Mouse (Mus musculus) 3T3-L1 (cell line): ENCODE data around the gene Cmtm5.
"Not testable (repeated sequence)": the region's sequence is repeated elsewhere in the genome, so short reads cannot be mapped to it uniquely, and the experiment has no call there.

Source experiments
- DNase-seq: peaks from one replicate; pipeline ENCODE4 v3.0.0-alpha.2; 2015; ENCODE audit warnings: low read depth, low spot score

The Cmtm5 gene

DNA sequence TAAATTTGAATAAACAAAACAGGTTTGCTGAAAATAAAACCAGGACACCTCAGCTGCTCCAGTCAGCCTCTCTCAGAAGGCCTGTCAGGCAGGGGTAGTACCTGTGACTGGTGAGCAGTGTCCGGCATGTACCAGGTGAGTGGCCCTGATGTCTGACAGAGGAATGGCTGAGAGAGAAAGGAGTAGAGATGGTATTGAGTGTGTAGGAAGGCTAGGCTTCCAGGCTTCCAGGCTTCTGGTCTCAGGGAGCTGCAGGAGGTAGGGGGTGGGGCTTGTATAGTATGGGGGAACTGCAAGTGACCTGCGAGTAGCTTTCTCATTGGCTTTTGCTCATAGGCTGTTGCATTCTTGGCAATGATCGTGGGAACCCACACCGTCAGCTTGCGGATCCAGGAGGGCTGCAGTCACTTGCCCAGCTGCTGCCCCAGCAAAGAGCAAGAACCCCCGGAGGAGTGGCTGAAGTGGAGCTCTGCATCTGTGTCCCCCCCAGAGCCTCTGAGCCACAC, 3.4 kb upstream of the Cmtm5 start, which contains the start of gene Il25:
Il25 (plus strand) TSS at position 51 of the 506 bp plus-strand sequence.
- no peak for DNase-seq

- DNase-seq, result peak; percentile 5
Observed at GRCm38 (mm10) chr14:54936831-54937160, 735 bp downstream of the Cmtm5 start.

- DNase-seq, result peak; percentile 4
Observed at GRCm38 (mm10) chr14:54937361-54938182, 1.5 kb downstream of the Cmtm5 start.

- peak; percentile 1 for DNase-seq
Observed at GRCm38 (mm10) chr14:54938431-54939219, 2.6 kb downstream of the Cmtm5 start.

DNA sequence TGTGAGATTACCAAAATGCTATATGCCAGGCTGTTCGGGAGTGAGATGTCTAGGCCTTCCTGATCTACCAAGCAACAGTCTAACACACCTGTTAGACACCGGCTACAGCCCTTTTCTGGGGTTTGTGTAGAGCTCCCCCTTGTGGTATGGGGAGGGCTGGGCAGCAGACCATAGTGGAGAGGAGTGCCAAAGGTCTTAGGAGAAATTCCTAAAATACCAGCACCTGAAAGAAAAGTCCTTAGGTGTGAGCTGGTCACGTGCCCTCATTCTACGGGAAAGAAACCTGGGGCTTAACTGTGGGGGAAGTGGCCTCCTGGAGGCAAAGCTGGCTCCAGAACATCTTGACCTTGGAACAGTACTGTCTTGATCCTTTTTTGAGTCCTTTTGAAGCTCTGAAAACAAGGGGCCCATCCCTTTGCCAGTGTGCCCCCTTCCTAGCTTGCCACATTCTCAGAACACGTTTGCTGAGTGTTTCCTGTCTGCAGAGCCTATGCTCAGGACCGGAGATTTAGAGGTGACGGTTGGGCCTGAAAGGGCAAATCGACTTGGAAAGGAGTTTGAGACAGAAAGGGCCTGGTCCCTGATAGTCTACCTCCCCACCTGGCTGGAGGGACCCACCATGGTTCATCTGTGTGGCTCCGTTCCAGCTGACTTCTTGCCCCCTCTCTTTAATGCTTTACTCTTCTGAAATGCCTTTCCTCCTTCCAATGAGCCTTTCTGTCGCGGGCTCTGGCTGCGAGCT, 3.5 kb downstream of the Cmtm5 start:
- peak; percentile 67 for DNase-seq

- no peak for DNase-seq
Observed at GRCm38 (mm10) chr14:54940176-54940530, 4.1 kb downstream of the Cmtm5 start.

DNA sequence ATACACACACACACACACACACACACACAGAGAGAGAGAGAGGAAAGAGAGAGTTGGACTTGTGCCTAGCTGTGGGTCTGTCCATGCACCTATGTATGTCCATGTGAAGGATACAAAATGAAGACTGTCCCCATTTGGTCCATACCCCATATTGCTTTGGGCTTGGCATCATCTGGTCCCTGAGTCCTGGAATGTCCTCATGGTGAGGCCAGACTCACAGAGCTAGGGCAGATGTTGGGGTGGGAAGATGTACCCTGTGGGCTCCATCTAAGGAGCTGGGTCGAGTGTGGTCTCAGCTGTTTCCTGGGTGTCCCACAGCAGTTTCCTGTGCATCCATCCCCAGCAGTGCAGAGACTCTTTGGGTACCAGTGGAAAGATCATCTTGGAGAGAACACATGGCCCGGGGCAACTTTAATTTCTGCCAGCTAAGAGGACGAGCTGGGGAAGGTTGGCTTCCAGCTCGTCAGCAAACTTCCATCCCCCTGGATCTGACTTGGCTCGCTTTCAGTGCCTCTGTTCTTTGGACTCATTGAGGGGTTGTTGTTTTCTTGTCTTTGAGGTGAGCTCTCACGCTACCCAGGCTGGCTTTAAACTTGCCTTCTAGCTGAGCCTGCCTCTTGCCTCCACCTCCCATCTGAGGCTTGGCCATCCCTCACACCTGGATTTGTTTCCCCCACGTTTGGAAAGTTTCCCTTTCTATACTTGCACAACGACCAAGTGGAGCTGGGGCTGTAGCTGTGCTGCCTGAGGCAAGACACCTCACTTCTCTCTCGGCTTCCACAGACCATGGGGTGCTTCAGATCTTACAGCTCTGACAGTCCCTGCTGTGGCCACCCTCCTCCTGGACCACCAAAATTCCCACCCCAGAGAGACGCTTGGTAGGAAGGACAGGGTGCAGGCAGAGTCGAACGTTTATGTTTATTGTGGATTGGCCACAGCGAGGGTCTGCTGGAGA, 5.2 kb downstream of the Cmtm5 start:
- DNase-seq, result no peak

DNA sequence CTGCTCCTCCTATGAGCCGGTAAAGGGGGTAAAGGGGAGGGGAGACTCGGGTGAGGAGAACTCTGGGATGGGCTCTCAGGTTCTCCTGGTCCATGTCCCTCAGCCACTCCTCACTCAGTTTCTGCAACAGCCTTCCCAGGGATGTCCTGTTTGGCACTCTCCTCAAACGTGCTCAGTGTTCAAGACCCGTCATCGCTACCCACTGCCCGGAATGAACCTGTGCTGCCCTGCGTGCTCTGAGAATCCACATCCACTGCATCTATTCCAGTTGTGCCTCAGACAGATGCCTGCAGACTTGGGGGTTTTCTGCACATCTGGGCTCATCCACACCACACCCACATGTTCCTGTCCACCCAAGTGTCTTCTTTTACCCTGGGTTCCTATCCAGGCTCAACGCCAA, 6.4 kb downstream of the Cmtm5 start:
- DNase-seq, result no peak

- DNase-seq, result no peak
Observed at GRCm38 (mm10) chr14:54943971-54944370, 7.9 kb downstream of the Cmtm5 start.

GRCm38 (mm10) chr14:54944939-54945338, 8.9 kb downstream of the Cmtm5 start:
- DNase-seq, result no peak

GRCm38 (mm10) chr14:54945975-54946704, 10.1 kb downstream of the Cmtm5 start:
- peak; percentile 25 for DNase-seq

- DNase-seq, result not testable (repeated sequence)
Observed at GRCm38 (mm10) chr14:54947008-54947407, 10.9 kb downstream of the Cmtm5 start.

- no peak for DNase-seq
Observed at GRCm38 (mm10) chr14:54948781-54949180, 12.7 kb downstream of the Cmtm5 start.

DNA sequence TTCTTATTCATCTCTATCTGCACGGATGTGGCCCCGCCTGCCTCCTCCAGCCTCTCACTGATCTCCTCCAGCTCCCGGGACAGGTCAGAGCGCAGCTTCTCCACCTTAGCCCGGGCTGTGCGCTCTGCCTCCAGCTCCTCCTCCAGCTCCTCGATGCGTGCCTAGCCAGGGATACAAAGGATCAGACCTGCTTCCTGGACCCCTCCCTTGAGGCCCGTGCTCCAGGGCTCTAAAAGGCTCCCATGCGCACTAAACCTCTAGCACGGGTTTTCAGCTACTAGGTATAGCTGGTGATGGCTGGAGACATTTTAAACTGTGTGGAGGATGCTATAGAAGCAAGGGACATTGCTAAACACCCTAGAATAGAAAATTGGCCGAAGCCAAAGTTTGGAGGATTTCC, 14.4 kb downstream of the Cmtm5 start:
- no peak for DNase-seq

DNA sequence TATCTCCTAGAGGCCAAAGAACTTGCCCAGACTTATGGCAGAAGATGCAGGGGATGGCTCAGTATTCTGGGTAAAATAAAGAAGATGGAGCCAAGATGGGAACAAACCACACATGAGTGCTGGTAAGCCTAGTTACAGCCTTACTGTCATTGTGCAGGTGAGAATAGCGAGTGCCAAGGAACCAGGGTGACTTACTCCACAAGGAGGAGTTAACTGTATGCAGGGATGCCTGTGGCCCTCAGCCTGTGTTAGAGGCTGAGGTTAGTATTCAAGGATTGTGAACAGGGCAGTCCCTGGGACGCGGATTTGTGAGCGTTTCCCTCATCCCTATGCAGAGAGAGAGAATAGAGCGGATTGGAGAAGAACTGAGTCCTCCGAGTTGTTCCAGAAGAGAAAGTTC, 15.5 kb downstream of the Cmtm5 start:
- DNase-seq, result no peak

GRCm38 (mm10) chr14:54953664-54954206, 17.7 kb downstream of the Cmtm5 start:
- DNase-seq, result no peak

GRCm38 (mm10) chr14:54954474-54954873, 18.4 kb downstream of the Cmtm5 start:
- no peak for DNase-seq

- no peak for DNase-seq
Observed at GRCm38 (mm10) chr14:54955481-54955880, 19.4 kb downstream of the Cmtm5 start.

DNA sequence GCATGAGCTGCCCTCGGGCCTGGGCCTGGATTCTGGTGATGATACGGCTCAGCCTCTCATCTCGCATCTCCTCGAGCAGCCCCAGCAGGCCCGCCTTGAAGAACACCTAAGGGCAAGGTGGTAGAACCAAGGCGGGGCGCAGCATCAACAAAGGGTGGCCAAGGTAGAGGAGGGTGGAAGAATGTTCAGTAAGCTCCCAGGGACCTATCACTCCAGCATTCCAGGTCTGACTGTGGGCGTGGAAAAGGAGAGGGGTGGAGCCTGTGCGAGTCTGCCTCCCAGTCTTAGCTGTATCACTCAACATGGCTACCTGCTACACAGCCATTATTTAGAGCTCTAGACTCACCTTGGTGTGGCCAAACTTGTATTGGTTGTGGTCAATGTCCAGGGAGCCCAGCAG, 20.5 kb downstream of the Cmtm5 start:
- no peak for DNase-seq

- no peak for DNase-seq
Observed at GRCm38 (mm10) chr14:54958503-54958902, 22.4 kb downstream of the Cmtm5 start.
